In the genomic region with DNA sequence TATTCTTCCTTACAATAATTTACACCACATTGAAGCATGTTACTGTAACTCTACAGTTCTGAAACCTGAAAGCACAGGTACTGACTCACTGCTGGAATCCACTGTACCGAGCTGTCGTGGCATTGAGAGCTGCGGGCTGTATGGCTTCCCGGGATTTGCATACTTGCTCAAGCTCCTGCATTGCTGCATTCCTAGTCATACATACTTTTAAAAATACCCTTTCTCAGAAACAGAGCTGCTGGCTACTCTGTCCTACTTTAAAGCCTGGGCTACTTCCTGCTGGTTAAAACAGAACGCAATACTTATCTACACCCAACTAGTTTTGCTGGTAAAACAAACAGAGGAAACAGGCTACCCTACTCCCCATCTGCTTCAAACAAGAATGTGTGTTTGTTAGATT, we compare ENCODE assay signal across 31 mouse cellular contexts. TPM values are rescaled to one million over a fixed set of nuclear protein-coding genes. Genes with fewer than 3 reads are reported as not detected.
DNase-seq lines count a peak whose midpoint lies in the region; ATAC-seq and TF ChIP-seq lines count a peak whose summit lies in the region.
"Had no signal": no experiment of that assay in that cellular context is flagged by ENCODE, and none has a peak within 500 bp of the region (broad histone marks: within the 10 kb centered on the region; RNA-seq: fewer than 3 reads in every experiment).

No protein-coding gene starts in this region.

- peak overlapping the region; percentile 39; the same call in 1 of the 2 replicates for H3K27ac ChIP-seq in lung, embryonic 16.5 days (ENCODE audit: low read length)
- peak overlapping the region; percentile 98 for H3K27ac ChIP-seq in embryonic fibroblast, embryonic 13.5 days (ENCODE audit: insufficient read depth, low read length)
- H3K27ac ChIP-seq: embryonic facial prominence, embryonic 12.5 days; embryonic facial prominence, embryonic 15.5 days; forebrain, embryonic 12.5 days; forebrain, embryonic 15.5 days; gastrocnemius, adult 2 months; heart, embryonic 13.5 days; hindbrain, embryonic 14.5 days; hindbrain, postnatal 0 days had no signal

- no peak for TF ChIP-seq CTCF in embryonic fibroblast, embryonic 13.5 days (IDR thresholded peaks at IDR 0.05; ENCODE audit: borderline replicate concordance, insufficient read depth, low read length)

- no peak for TF ChIP-seq POLR2A in embryonic fibroblast, embryonic 13.5 days (IDR thresholded peaks at IDR 0.05; ENCODE audit: low read depth, low read length)

- no peak overlapping the region for H3K4me3 ChIP-seq in lung, embryonic 16.5 days (ENCODE audit: low read length)
- H3K4me3 ChIP-seq in embryonic fibroblast, embryonic 13.5 days (ENCODE audit: insufficient read depth, low read length): no peak overlapping the region
- H3K4me3 ChIP-seq: embryonic facial prominence, embryonic 12.5 days; embryonic facial prominence, embryonic 15.5 days; erythroblast, embryonic 14.5 days; forebrain, embryonic 12.5 days; forebrain, embryonic 15.5 days; gastrocnemius, adult 2 months; heart, embryonic 13.5 days had no signal

- H3K4me1 ChIP-seq in lung, embryonic 16.5 days (replicated peaks; ENCODE audit: control insufficient read depth, insufficient read depth, low read length): 0 out of 2 replicates have a peak, but pooled peaks cover 3% of the 10 kb centered on the region
- H3K4me1 ChIP-seq in embryonic fibroblast, embryonic 13.5 days (ENCODE audit: control insufficient read depth, insufficient read depth, low read length): peaks cover 9% of the 10 kb centered on the region
- H3K4me1 ChIP-seq: embryonic facial prominence, embryonic 12.5 days; embryonic facial prominence, embryonic 15.5 days; forebrain, embryonic 12.5 days had no signal

- H3K27me3 ChIP-seq in lung, embryonic 16.5 days (ENCODE audit: control insufficient read depth, insufficient read depth, low read depth, low read length): no peaks in the 10 kb centered on the region
- H3K27me3 ChIP-seq: CH12.LX; embryonic facial prominence, embryonic 12.5 days; embryonic facial prominence, embryonic 15.5 days; forebrain, embryonic 12.5 days; forebrain, embryonic 15.5 days; heart, embryonic 13.5 days had no signal

- H3K36me3 ChIP-seq in lung, embryonic 16.5 days (ENCODE audit: control insufficient read depth, insufficient read depth, low read length): no peaks in the 10 kb centered on the region
- H3K36me3 ChIP-seq: embryonic facial prominence, embryonic 12.5 days; embryonic facial prominence, embryonic 15.5 days; forebrain, embryonic 12.5 days; forebrain, embryonic 15.5 days had no signal

- ATAC-seq in lung, embryonic 16.5 days (ENCODE audit: low read depth): no peak
- ATAC-seq: forebrain, embryonic 15.5 days; hindbrain, postnatal 0 days; inflammation-experienced regulatory T-cells, adult 6 months had no signal

- DNase-seq in lung, postnatal 14 days: no peak
- peak; percentile 21 for DNase-seq in right cerebral cortex, adult 18-20 months
- DNase-seq in right cerebral cortex, postnatal 14 days: no peak
- peak; percentile 65 for DNase-seq in NIH3T3 (ENCODE audit: low read depth)
- DNase-seq in thymus, postnatal 10 days (ENCODE audit: low spot score in 2 of 2): no peak
- no peak for DNase-seq in thymus, postnatal 4 days
- DNase-seq: adrenal gland, postnatal 10 days; adrenal gland, postnatal 36 days; B cell, adult 2 months; cerebellum, adult 11 months; cerebellum, adult 2 months; cerebellum, adult 9-11 months; cerebellum, postnatal 25 days; gastrocnemius, adult 2 months; gastrocnemius, postnatal 14 days; heart, adult 18-20 months; heart, postnatal 14 days; heart, postnatal 4 days had no signal

- H3K9me3 ChIP-seq in lung, embryonic 16.5 days (ENCODE audit: control insufficient read depth, low read length): no peaks in the 10 kb centered on the region
- H3K9me3 ChIP-seq: embryonic facial prominence, embryonic 12.5 days; embryonic facial prominence, embryonic 15.5 days; forebrain, embryonic 12.5 days; forebrain, embryonic 15.5 days; G1E; heart, embryonic 13.5 days had no signal

- no peak overlapping the region for H3K9ac ChIP-seq in lung, embryonic 16.5 days (ENCODE audit: low read length)
- H3K9ac ChIP-seq: embryonic facial prominence, embryonic 12.5 days; embryonic facial prominence, embryonic 15.5 days; forebrain, embryonic 12.5 days; forebrain, embryonic 15.5 days; heart, embryonic 13.5 days; hindbrain, embryonic 14.5 days had no signal

- 58% methylated on average over 5 of the region's 5 CpGs for WGBS in lung, embryonic 16.5 days

- H3K4me2 ChIP-seq in lung, embryonic 16.5 days (ENCODE audit: low read depth, low read length): no peak overlapping the region
- H3K4me2 ChIP-seq: embryonic facial prominence, embryonic 12.5 days; embryonic facial prominence, embryonic 15.5 days; forebrain, embryonic 12.5 days; forebrain, embryonic 15.5 days; heart, embryonic 13.5 days; hindbrain, embryonic 14.5 days had no signal

RNA-seq across cellular contexts. Expression of a gene that starts 19.4 kb away (rescaled TPM):
- polyA plus RNA-seq in lung, embryonic 16.5 days (2015; fragmentation: Nextera tagmentation; extraction: Ambion mirVana): 35.3 and 36.4 TPM in 2 replicates
- 14.8 and 17.0 TPM in 2 replicates for polyA plus RNA-seq in embryonic fibroblast, embryonic 13.5 days (2011; ENCODE audit: insufficient read length, low read depth, missing spikeins)

RNA-seq across cellular contexts. Expression of a gene that starts 19.5 kb away (rescaled TPM):
- 14.3 and 15.5 TPM in 2 replicates for polyA plus RNA-seq in lung, embryonic 16.5 days (2015; fragmentation: Nextera tagmentation; extraction: Ambion mirVana)
- polyA plus RNA-seq in embryonic fibroblast, embryonic 13.5 days (2011; ENCODE audit: insufficient read length, low read depth, missing spikeins): 12.0 and 12.7 TPM in 2 replicates

RNA-seq across cellular contexts. Expression of a gene that starts 46.9 kb away (rescaled TPM):
- polyA plus RNA-seq in lung, embryonic 16.5 days (2015; fragmentation: Nextera tagmentation; extraction: Ambion mirVana): 1.3 and 2.0 TPM in 2 replicates
- polyA plus RNA-seq in embryonic fibroblast, embryonic 13.5 days (2011; ENCODE audit: insufficient read length, low read depth, missing spikeins): 2.1 and 4.8 TPM in 2 replicates
- polyA plus RNA-seq: G1E; inflammation-experienced regulatory T-cells, adult 6 months had no signal

Comparison
In these comparisons a context has a peak if more than half of its experiments do, and no peak if none do; other contexts are left out.
1. DNase-seq: peak in right cerebral cortex, adult 18-20 months (single experiment) and NIH3T3 (single experiment); none in lung, postnatal 14 days (single experiment), right cerebral cortex, postnatal 14 days (single experiment), thymus, postnatal 10 days (0 of 2) and thymus, postnatal 4 days (single experiment).